Mouse (Mus musculus): ENCODE data around the gene Top3b. TPM values are rescaled to one million over a fixed set of nuclear protein-coding genes. Genes with fewer than 3 reads are reported as not detected.

Gene Top3b
- polyA plus RNA-seq (2014; fragmentation: Illumina TruSeq; extraction: RNeasy Lipid Tissue Mini Kit (QIAGEN cat#74804); ENCODE audit: low read depth, low replicate concordance): 9.2 TPM

GRCm38 (mm10) chr16:16870617-16871331 lies at the start of gene Top3b, which contains the start of gene Vpreb1:
Top3b (plus strand) TSS chr16:16870736.
Vpreb1 (minus strand) TSS chr16:16870843.

GRCm38 (mm10) chr16:16828757-16829615 lies 41.5 kb upstream of the Top3b start, which contains the start of gene Spag6l:
Spag6l (minus strand) TSS chr16:16829456.

GRCm38 (mm10) chr16:16863978-16864377 lies 6.6 kb upstream of the Top3b start, which contains the start of gene Igll1:
Igll1 (minus strand) TSS chr16:16863985.

GRCm38 (mm10) chr16:16896382-16897055 lies 26.0 kb downstream of the Top3b start, which contains the start of gene Ppm1f:
Ppm1f (plus strand) TSS chr16:16896469.

Other genes with a start within 250 kb of the Top3b start
- not detected for gene Olfr19, start 194.3 kb upstream of the Top3b start, polyA plus RNA-seq (2014; fragmentation: Illumina TruSeq; extraction: RNeasy Lipid Tissue Mini Kit (QIAGEN cat#74804); ENCODE audit: low read depth, low replicate concordance)
- gene Spag6l, start 41.3 kb upstream of the Top3b start, polyA plus RNA-seq (2014; fragmentation: Illumina TruSeq; extraction: RNeasy Lipid Tissue Mini Kit (QIAGEN cat#74804); ENCODE audit: low read depth, low replicate concordance): not detected
- gene Igll1, start 6.8 kb upstream of the Top3b start, polyA plus RNA-seq (2014; fragmentation: Illumina TruSeq; extraction: RNeasy Lipid Tissue Mini Kit (QIAGEN cat#74804); ENCODE audit: low read depth, low replicate concordance): not detected
- not detected for gene Vpreb1, start 107 bp downstream of the Top3b start, polyA plus RNA-seq (2014; fragmentation: Illumina TruSeq; extraction: RNeasy Lipid Tissue Mini Kit (QIAGEN cat#74804); ENCODE audit: low read depth, low replicate concordance)
- 17.2 TPM for gene Ppm1f, start 25.7 kb downstream of the Top3b start, polyA plus RNA-seq (2014; fragmentation: Illumina TruSeq; extraction: RNeasy Lipid Tissue Mini Kit (QIAGEN cat#74804); ENCODE audit: low read depth, low replicate concordance)
- gene Mapk1, start 112.6 kb downstream of the Top3b start, polyA plus RNA-seq (2014; fragmentation: Illumina TruSeq; extraction: RNeasy Lipid Tissue Mini Kit (QIAGEN cat#74804); ENCODE audit: low read depth, low replicate concordance): 394 TPM
- gene Ypel1, start 199.0 kb downstream of the Top3b start, polyA plus RNA-seq (2014; fragmentation: Illumina TruSeq; extraction: RNeasy Lipid Tissue Mini Kit (QIAGEN cat#74804); ENCODE audit: low read depth, low replicate concordance): 4.1 TPM
- 157 TPM for gene Ppil2, start 240.5 kb downstream of the Top3b start, polyA plus RNA-seq (2014; fragmentation: Illumina TruSeq; extraction: RNeasy Lipid Tissue Mini Kit (QIAGEN cat#74804); ENCODE audit: low read depth, low replicate concordance)

Data from adrenal gland, adult 10 weeks (tissue).